Mouse (Mus musculus) MEL (cell line): ENCODE results near the gene F830045P16Rik. TPM values are rescaled to one million over a fixed set of nuclear protein-coding genes. Genes with fewer than 3 reads are reported as not detected.

Experiments used
- ZMIZ1 ChIP-seq: IDR thresholded peaks from 2 replicates; pipeline ENCODE4 v1.6.1; 2012; ENCODE audit warnings: low read depth, mild to moderate bottlenecking, inconsistent platforms, low read length, improper control_type of control experiment, moderate library complexity
- polyA plus RNA-seq, 2 experiments: library from polyadenylated mRNA; stranded (reverse) in 1 of 2; unstranded in 1 of 2; fragments of >175 nt in 1 of 2; fragments of >200 nt in 1 of 2; gene quantifications; 2 replicates each; pipeline versions ENCODE4 v1.2.1 to v1.2.4; 2012; ENCODE audit warnings: low replicate concordance in 2 of 2, low read depth in 1 of 2; ENCODE audit not compliant: insufficient read length in 2 of 2, insufficient read depth in 1 of 2, missing spikeins in 1 of 2
- total RNA-seq: library from RNA; depleted of rRNA; stranded (reverse); fragments of 300-350 nt; gene quantifications from 2 replicates; pipeline ENCODE4 v1.2.3, GENCODE M21; 2012; rRNA removed

Gene F830045P16Rik
- total and polyA plus RNA-seq, 3 experiments, result not detected

DNA sequence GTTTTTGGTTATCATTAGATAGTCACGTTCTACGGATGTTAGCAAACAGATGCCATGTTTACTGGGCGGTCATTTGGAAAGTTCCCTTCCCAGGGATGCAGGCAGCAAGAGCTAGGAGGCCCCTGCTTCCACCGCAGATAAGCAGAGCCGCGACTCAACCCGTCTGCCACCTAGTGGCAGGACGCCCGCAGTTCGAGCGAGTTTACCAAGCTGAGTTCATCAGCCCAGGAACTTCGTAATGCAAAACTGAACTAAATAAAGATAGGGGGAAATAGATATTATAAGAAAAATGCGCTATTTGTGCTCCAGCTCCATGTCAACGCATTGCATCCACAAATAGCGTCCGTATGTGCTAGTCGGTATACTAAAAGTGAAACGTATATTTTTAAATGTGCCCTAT is 127.9 kb downstream of the F830045P16Rik start (continued):
- no peak for TF ChIP-seq ZMIZ1

Other genes with a start within 250 kb of the F830045P16Rik start
- 10.6 and 12.8 TPM in 2 replicates for gene Ckap2l, start 239.4 kb downstream of the F830045P16Rik start, total RNA-seq
- 10 to 100 TPM in 1 of 2 experiments, not detected in 1; 25.7 TPM for gene Ckap2l, start 239.4 kb downstream of the F830045P16Rik start, polyA plus RNA-seq
- gene Il1a, start 226.6 kb downstream of the F830045P16Rik start, total RNA-seq, result not detected in 2 replicates
- gene Il1a, start 226.6 kb downstream of the F830045P16Rik start, polyA plus RNA-seq, result under 1 TPM in 1 of 2 experiments, not detected in 1; 0.10 TPM
- gene Il1b, start 165.5 kb downstream of the F830045P16Rik start, total RNA-seq, result 0.12 and 0.20 TPM in 2 replicates
- gene Il1b, start 165.5 kb downstream of the F830045P16Rik start, polyA plus RNA-seq, result under 1 TPM in 1 of 2 experiments, not detected in 1; 0.26 TPM
- gene Sirpa, start 56.2 kb upstream of the F830045P16Rik start, total RNA-seq, result not detected in 2 replicates
- not detected for gene Sirpa, start 56.2 kb upstream of the F830045P16Rik start, polyA plus RNA-seq
- gene Pdyn, start 163.2 kb upstream of the F830045P16Rik start, total RNA-seq, result not detected in 2 replicates
- under 1 TPM in 1 of 2 experiments, not detected in 1; 0.19 TPM for gene Pdyn, start 163.2 kb upstream of the F830045P16Rik start, polyA plus RNA-seq